Mouse (Mus musculus) midbrain, postnatal 0 days (tissue): ENCODE results near the gene Hspb1. TPM values are rescaled to one million over a fixed set of nuclear protein-coding genes. Genes with fewer than 3 reads are reported as not detected.
A peak's percentile ranks its signal among the peaks of the same experiment; 100 is the strongest.

Experiments
- ATAC-seq: fragments of 200-750 bp; cut with Nextera tagmentation; 2 replicates; pipeline ENCODE4 v1.8.0; 2017; ENCODE audit warnings: moderate number of reproducible peaks, mild to moderate bottlenecking, moderate TSS enrichment, moderate library complexity; ENCODE audit not compliant: low FRiP score
- DNase-seq: peaks from one replicate; pipeline ENCODE4 v3.0.0-alpha.2; 2015; ENCODE audit warnings: low spot score
- H3K27ac ChIP-seq: fragments of 300-500 bp; sonication (generic); 2 replicates; pipeline ENCODE4 v1.5.1; 2014; ENCODE audit warnings: low read depth, mild to moderate bottlenecking, low read length, mixed read lengths
- H3K27me3 ChIP-seq: fragments of 300-500 bp; sonication (generic); 2 replicates; pipeline ENCODE4 v1.6.1; 2014; ENCODE audit warnings: low read length, control low read depth, mixed read lengths; ENCODE audit not compliant: insufficient read depth
- H3K36me3 ChIP-seq: fragments of 300-500 bp; sonication (generic); 2 replicates; pipeline ENCODE4 v1.6.1; 2014; ENCODE audit warnings: low read length, control low read depth, mixed read lengths; ENCODE audit not compliant: insufficient read depth
- H3K4me1 ChIP-seq: fragments of 300-500 bp; sonication (generic); 2 replicates; pipeline ENCODE4 v1.6.1; 2014; ENCODE audit warnings: mild to moderate bottlenecking, control low read depth, antibody characterized with exemption, low read length, mixed read lengths; ENCODE audit not compliant: insufficient read depth
- H3K4me2 ChIP-seq: fragments of 300-500 bp; sonication (generic); 2 replicates; pipeline ENCODE4 v1.6.1; 2014; ENCODE audit warnings: low read depth, mild to moderate bottlenecking, low read length, mixed read lengths; ENCODE audit not compliant: poor library complexity, severe bottlenecking
- H3K4me3 ChIP-seq: fragments of 300-500 bp; sonication (generic); 2 replicates; pipeline ENCODE4 v1.5.1; 2014; ENCODE audit warnings: low read depth, mild to moderate bottlenecking, low read length, moderate library complexity
- H3K9ac ChIP-seq: fragments of 300-500 bp; sonication (generic); replicated peaks from 2 replicates; pipeline ENCODE4 v1.6.1; 2014; ENCODE audit warnings: mild to moderate bottlenecking, low read length, moderate library complexity, mixed read lengths; ENCODE audit not compliant: poor library complexity, severe bottlenecking
- H3K9me3 ChIP-seq: fragments of 300-500 bp; sonication (generic); 2 replicates; pipeline ENCODE4 v1.6.1; 2016; ENCODE audit warnings: low read length, control low read depth
- CTCF ChIP-seq: IDR thresholded peaks from 2 replicates; pipeline ENCODE4 v1.5.1; 2016; ENCODE audit warnings: antibody characterized with exemption, mild to moderate bottlenecking
- WGBS: fragments of 180-500 bp; shearing (Covaris S2); extraction: QIAGEN DNeasy Blood & Tissue Kit; methylation state at CpG from one replicate; pipeline ENCODE4 v1.1.7; 2014; 5-methylcytosine and 5-hydroxymethylcytosine counted together
- polyA plus RNA-seq: library from polyadenylated mRNA; unstranded; fragments of >200 nt; fragmentation: Nextera tagmentation; extraction: Ambion mirVana; gene quantifications from 2 replicates; pipeline ENCODE4 v1.2.1, GENCODE M21; 2015
- total RNA-seq: library from RNA; depleted of rRNA; stranded (reverse); fragments of >200 nt; gene quantifications from 2 replicates; pipeline ENCODE4 v1.2.3, GENCODE M21; 2014

Hspb1 gene
- total and polyA plus RNA-seq, 2 experiments from 2014 or later, result 19.2 to 28.8 TPM

GRCm38 (mm10) chr5:135888405-135889215 lies 891 bp downstream of the Hspb1 start:
- ATAC-seq, result no peak
- Histone ChIP-seq H3K9me3 (no peaks in the 10 kb centered on the region), H3K27me3 (peaks cover 16% of the 10 kb centered on the region), H3K4me2 (peak overlapping the region; percentile 28), H3K4me1 (0 out of 2 replicates have a peak, but pooled peaks cover 3% of the 10 kb centered on the region), H3K9ac (0 out of 2 replicates have a peak overlapping the region, but pooled peaks have one; percentile 29), H3K36me3 (no peaks in the 10 kb centered on the region), H3K27ac (no peak overlapping the region), H3K4me3 (peak overlapping the region; percentile 17; the same call in 1 of the 2 replicates)
- no peak for DNase-seq
- 5% methylated on average over 30 of the region's 30 CpGs for WGBS
- no peak for TF ChIP-seq CTCF

GRCm38 (mm10) chr5:135890323-135890722 lies 2.6 kb downstream of the Hspb1 start:
- whole genome bisulfite sequencing, result 56% methylated on average over 4 of the region's 4 CpGs
- Histone ChIP-seq H3K27me3 (peaks cover 16% of the 10 kb centered on the region), H3K4me2 (no peak overlapping the region), H3K9me3 (no peaks in the 10 kb centered on the region), H3K9ac (no peak overlapping the region), H3K4me1 (0 out of 2 replicates have a peak, but pooled peaks cover 3% of the 10 kb centered on the region), H3K27ac (no peak overlapping the region), H3K4me3 (no peak overlapping the region), H3K36me3 (no peaks in the 10 kb centered on the region)
- no peak for ATAC-seq
- no peak for TF ChIP-seq CTCF
- no peak for DNase-seq

DNA sequence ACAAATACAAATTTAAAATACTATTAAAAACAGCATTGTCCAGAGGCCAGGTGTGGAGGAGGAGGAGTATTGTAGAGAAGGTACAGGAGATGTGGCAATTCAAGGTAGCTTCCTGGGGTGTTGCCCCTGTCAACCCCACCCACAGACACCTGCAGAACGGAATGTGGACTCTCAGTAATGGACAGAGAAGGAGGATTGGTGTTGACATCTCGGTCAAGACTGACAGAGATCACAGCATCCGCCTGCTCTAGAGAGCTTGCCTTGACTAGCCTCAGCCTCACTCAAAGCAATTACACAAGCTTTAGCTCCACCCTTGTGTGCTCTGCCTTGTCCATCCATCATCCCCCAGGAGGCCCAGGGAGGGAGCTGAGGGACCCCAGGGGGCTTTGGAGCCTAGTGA lies 3.2 kb downstream of the Hspb1 start:
- H3K9me3 ChIP-seq, result no peaks in the 10 kb centered on the region
- H3K4me3 ChIP-seq, result no peak overlapping the region
- ATAC-seq, result no peak
- no peak for DNase-seq
- H3K36me3 ChIP-seq, result no peaks in the 10 kb centered on the region
- WGBS, result 64% methylated on average over 3 of the region's 3 CpGs
- 0 out of 2 replicates have a peak, but pooled peaks cover 3% of the 10 kb centered on the region for H3K4me1 ChIP-seq
- no peak overlapping the region for H3K4me2 ChIP-seq
- no peak overlapping the region for H3K27ac ChIP-seq
- H3K27me3 ChIP-seq, result peaks cover 16% of the 10 kb centered on the region
- TF ChIP-seq CTCF, result no peak
- H3K9ac ChIP-seq, result no peak overlapping the region

DNA sequence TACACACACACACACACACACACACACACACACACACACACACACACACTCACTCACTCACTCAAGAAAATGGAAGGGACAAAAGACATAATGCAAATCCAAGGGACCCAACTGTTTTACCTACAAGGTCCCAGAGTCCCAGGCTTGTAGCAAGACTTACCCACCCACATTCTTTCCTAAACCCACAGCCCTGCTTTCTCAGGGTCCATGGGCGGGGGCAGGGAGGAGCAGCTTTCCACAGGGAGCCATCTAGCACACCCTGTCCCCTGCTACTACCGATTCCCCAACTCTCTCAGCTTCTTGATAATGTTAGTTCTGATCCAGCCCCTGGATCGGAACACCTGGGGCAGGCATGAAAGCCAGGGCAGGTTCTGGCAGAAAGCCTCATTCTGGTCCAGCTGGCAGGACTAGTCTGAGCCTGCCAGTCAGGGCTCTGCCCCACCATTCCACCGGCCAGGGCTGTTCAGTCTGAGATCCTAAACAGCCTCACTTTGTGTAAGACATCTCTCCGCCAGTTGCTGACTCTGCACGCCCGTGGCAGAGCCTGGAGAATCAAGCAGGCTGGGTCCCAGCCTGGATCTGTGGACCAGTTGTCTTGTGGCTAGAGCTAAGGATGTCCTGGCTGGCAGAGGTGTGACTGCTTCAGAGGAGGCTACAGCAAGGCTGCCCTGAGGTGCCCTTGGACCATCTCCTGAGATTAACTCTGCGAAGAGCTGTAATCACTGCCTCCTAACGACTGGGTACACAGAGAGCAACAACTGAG lies 5.1 kb downstream of the Hspb1 start:
- H3K27ac ChIP-seq, result no peak overlapping the region
- no peak overlapping the region for H3K9ac ChIP-seq
- no peak for DNase-seq
- H3K4me1 ChIP-seq, result no peaks in the 10 kb centered on the region
- peaks cover 16% of the 10 kb centered on the region for H3K27me3 ChIP-seq
- no peak for ATAC-seq
- 61% methylated on average over 9 of the region's 9 CpGs for WGBS
- H3K36me3 ChIP-seq, result no peaks in the 10 kb centered on the region
- H3K4me2 ChIP-seq, result no peak overlapping the region
- TF ChIP-seq CTCF, result no peak
- no peaks in the 10 kb centered on the region for H3K9me3 ChIP-seq
- H3K4me3 ChIP-seq, result no peak overlapping the region

DNA sequence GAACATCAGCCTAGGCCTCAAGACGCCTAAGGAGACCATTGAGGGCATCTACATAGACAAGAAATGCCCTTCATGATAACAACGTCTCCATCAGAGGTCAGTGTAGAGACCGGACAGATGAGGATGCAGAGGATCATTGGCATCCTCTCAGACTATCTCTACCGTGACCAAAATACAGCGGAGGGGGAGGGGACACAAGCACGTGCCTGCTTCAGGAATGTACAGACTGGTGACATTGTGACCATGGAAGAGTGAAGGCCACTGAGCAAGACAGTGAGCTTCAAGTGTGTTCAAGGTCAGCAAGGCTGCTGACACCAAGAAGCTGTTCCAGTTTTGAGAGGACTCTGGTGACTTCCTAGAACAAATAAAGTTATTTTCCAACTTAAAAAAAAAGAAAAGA lies 7.2 kb downstream of the Hspb1 start:
- TF ChIP-seq CTCF, result no peak
- H3K4me3 ChIP-seq, result no peak overlapping the region
- no peaks in the 10 kb centered on the region for H3K9me3 ChIP-seq
- no peak for DNase-seq
- no peak overlapping the region for H3K4me2 ChIP-seq
- no peaks in the 10 kb centered on the region for H3K4me1 ChIP-seq
- H3K9ac ChIP-seq, result no peak overlapping the region
- H3K36me3 ChIP-seq, result no peaks in the 10 kb centered on the region
- no peak overlapping the region for H3K27ac ChIP-seq
- no peak for ATAC-seq
- 86% methylated on average over 6 of the region's 6 CpGs for WGBS
- H3K27me3 ChIP-seq, result peaks cover 9% of the 10 kb centered on the region

- DNase-seq (peak; percentile 78), ATAC-seq (no peak)
- H3K9me3 ChIP-seq, result no peaks in the 10 kb centered on the region
- H3K36me3 ChIP-seq, result no peaks in the 10 kb centered on the region
- H3K9ac ChIP-seq, result no peak overlapping the region
- no peak overlapping the region for H3K4me2 ChIP-seq
- no peak overlapping the region for H3K27ac ChIP-seq
- 19% methylated on average over 3 of the region's 3 CpGs for WGBS
- H3K4me3 ChIP-seq, result no peak overlapping the region
- H3K4me1 ChIP-seq, result no peaks in the 10 kb centered on the region
- no peaks in the 10 kb centered on the region for H3K27me3 ChIP-seq
- peak; percentile 70 for TF ChIP-seq CTCF
Measured at GRCm38 (mm10) chr5:135898028-135898427, 10.3 kb downstream of the Hspb1 start.
